Mouse (Mus musculus): ENCODE results near the gene Gpx8.

GRCm38 (mm10) chr13:113000090-113000489 is 46.1 kb downstream of the Gpx8 start:
- TF ChIP-seq CTCF (conservative IDR thresholded peaks at IDR 0.05; ENCODE audit: insufficient read depth, insufficient read length, low read depth, low read length) (no peak), POLR2A (IDR thresholded peaks at IDR 0.05; ENCODE audit: low read depth, low read length) (no peak)

All from kidney, adult 2 months (tissue).